Mouse (Mus musculus): ENCODE measurements around the gene Wnt4.

DNA sequence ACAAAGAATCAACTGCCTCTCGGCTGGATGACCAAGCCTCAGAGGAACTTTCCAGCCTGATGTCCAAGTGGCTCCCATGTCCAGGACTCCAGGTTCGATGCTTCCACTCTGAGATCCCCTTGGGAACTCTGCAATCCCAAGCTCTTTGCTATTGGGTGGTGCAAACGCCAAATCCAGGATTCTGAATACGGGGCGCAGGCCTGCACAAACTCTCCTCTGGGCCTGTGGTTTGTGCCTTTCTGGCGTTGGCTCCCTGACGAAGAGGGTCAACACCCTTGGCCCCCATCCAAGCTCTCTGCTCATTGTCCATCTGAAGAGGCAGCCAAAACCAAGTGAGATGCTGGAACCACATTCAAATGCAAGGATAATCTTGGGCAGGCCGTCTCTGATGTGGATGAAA is 21.1 kb downstream of the Wnt4 start:
- TF ChIP-seq POLR2A (IDR thresholded peaks at IDR 0.05; ENCODE audit: borderline replicate concordance, extremely low read depth, low read depth, low read length), result no peak
- TF ChIP-seq CTCF (IDR thresholded peaks at IDR 0.05; ENCODE audit: insufficient read depth, low read length), result no peak
